Mouse (Mus musculus): Measurements from ENCODE around the gene Car3.
A peak's percentile ranks its signal among the peaks of the same experiment; 100 is the strongest.
"Not testable (repeated sequence)": the region's sequence is repeated elsewhere in the genome, so short reads cannot be mapped to it uniquely, and the experiment has no call there.

The Car3 gene

DNA sequence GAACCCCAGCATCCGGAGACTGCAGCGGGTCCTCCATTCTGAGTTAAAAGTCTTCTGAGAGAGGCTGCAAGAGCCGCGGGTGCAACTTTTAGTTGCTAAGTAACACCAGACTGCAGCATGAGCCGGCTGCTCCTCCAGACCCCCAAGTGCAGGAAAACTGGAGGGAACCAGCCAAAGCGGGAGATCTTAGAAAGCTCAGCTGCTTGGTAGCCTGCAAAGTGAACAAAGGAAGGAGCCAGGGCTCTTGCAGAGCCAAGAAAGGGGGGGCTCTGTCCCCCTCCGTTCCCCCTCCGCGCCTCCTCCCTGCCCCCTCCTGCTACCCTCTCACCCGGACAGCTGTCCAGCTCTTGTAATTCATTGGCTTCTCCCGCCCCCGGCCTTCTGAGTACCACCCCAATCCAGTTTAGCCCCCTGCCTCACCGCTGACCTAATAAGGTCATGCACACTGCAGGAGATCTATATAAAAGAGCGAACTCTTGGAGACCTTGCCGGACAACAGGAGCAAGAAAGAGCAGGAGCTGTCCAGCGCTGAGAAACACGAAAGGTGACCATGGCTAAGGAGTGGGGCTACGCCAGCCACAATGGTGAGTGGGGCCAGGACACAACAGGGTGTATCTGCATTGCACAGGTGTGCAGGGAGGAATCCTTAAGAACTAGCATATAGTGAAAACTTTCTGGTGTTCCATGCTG lies at the start of gene Car3:
Car3 (plus strand) TSS at position 491 of the 690 bp plus-strand sequence.
- DNase-seq (ENCODE audit: extremely low spot score) = peak; percentile 82

DNA sequence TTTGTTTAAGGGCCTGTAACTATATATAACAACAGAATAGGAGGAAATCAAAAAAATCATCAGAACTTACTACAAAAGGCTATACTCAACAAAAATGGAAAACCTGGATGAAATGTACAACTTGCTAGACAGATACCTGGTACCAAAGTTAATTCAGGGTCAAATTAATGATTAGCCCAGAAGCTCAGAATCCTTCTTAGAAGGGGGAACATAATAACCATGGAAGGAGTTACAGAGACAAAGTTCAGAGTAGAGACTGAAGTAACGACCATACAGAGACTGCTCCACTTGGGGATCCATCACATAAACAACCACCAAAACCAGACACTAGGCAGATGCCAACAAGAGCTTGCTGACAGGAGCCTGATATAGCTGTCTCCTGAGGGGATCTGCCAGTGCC lies 47.9 kb upstream of the Car3 start:
- not testable (repeated sequence) for DNase-seq (ENCODE audit: extremely low spot score)

DNA sequence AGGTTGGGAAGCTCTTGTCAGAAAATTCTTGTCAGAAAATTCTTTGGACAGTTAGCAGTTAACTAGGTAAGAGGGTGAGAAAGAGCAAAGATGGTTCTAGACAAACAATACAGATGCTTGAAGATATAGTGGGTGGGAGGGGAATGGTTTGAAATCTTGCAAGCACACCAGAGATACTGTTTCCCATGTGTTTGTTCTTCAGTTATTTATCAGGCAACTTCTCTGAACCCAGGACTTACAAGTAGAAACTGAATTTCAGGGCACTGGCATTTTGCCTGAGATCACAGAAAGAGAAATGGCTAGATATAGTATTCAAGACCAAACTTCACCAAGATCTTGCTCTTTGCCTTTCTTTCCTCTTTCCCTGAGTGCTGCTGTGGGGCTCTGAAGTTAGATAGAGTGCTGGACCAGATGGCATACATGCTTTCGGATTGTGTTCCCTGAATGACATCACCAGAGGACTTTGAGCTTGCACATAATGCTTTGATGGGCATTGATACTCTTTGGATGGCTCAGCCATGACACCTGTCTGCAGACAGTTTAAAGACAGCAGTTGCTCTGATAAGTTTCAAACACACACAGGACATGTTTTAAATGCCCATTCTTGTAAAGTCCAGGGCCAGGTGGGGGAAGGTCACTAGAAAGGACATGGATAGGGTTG lies 43.3 kb upstream of the Car3 start:
- DNase-seq (ENCODE audit: extremely low spot score) = no peak

DNA sequence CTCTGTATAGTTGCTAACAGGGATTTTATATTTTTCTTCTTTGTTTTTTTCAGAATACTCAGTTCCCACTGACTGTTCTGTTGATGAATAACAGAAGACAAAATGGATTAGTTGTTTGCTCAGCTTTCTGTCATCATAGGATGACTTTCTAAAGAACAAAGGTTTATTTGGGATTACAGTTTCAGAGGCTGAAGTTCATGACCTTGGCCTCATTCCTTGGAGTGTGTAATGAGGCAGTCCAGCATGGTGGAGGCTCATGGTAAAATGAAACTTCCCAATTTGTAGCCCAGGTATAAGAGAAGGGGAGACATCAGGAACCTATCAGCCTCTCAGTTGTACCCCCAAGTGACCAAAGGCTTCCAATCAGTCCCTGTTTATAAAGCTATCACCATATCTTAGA lies 34.4 kb upstream of the Car3 start:
- no peak for DNase-seq (ENCODE audit: extremely low spot score)

DNA sequence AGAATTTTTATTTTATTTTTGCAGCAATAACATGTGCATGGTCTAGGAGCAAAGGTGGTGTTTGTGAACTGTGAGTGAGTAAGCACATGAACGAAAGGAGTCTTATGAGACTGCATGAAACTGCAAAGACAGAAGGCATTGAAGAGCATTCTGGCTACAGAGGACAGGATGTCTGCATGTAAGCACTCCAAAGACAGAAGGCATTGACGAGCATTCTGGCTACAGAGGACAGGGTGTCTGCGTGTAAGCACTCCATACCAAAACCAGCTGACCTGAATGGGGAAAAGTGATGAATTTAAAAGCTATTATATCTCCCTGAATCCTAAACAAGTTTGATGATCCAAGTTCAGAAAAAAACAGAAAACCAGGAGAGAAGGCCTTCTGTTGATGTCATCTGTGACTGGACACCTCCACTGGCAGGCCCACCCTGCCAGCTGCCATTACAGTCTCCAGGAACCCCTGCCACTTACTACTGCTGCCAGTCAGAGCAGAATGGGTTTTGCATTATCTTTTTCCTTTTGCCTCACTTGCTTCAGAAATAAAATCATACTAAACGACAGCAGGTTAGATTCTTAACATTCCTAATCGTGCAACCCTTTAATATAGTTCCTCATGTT lies 32.0 kb upstream of the Car3 start:
- no peak for DNase-seq (ENCODE audit: extremely low spot score)

DNA sequence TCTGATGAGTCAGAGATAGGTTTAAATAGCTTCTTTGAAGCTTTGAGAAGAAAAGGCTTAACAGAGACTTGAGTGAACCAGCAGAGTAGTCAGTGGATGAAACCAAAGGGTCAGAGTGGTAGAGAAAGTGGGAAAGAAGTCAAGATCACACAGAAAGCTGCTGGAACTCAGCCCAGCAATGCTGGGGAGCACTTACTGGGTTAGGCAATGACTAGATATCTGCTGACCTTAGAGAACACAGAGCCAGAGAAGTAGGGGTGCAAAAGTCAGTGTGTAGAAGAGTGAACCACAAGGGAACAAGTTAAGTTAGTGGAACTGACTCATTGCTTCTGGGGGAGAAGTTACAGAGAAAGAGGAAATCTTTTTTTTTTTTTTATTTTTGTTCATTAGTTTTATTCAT lies 30.5 kb upstream of the Car3 start:
- no peak for DNase-seq (ENCODE audit: extremely low spot score)

DNA sequence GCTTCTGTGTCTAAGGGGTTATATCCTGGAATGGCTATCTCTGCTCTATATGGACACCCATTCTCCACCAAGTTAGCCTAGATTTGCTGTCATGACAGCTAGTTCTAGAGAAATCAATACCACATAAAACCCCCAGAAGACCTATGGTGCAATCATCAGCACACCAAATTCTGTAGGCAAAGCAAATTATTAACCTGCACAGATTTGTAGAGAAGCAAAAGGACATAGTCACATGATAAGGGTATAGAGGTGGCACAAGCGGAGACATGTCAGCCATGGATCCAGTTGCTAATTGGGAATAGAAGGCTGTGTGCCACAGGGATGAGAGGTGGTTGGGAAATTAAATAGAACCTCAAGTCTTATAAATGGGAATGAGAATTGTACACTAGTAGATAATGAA lies 24.4 kb upstream of the Car3 start:
- DNase-seq (ENCODE audit: extremely low spot score) = no peak

DNA sequence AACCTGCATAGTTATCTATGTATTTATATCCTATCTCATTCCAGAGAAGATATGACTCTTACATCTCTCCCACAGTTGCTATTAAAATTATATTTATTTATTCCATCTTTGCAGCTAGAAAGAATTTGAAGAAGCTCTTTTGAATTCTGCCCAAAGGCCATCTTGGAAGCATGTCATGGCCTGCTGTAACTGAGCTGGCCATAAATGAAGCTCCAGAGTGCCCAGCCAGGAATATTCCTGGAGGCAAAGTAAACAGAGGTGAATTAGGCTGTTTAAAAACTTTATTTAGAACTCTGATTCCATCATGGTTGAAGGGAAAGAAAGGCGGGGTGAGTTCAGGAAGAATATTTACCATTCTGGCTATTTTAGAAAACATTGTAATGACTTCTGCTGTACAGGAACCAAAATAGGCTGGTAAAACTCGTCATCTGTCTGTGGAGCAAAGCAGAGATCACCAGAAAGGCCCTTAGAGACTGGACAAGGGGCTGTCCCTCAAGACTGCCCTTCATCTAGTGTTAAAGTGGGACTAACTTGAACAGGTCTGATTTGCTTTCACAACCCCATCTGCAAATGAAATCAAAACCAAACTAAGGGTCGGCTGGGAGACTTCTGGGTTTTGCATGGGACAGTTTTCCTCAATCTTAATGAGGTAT lies 23.7 kb upstream of the Car3 start:
- DNase-seq (ENCODE audit: extremely low spot score) = no peak

DNA sequence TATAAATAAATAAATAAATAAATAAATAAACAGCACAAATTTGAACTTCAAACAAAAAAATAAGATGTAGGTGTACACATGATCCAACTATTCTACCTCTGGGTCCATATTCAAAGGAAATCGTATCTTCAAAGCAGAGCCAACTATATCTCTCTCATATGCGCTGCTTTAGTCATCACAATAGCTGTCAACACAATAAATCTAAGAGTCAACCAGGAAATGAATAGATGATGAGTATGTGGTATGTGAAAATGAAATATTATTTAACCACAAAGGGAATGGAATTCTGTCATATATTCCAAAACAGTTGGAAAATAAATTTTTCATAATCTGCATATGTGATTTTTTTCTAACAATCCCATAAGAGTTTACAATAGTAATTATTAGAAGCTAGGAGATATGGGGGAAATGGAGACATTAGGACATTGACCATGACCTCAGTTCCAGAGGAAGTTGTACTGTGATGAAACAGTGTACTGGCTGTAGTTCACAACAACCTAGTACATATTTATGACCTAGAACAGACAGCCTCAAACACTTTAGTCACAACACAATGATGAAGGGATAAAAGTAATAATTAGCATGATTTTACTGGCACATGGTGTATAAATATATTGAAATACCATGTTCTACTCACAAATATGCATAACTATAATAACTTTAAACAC lies 14.6 kb upstream of the Car3 start:
- DNase-seq (ENCODE audit: extremely low spot score) = no peak

DNA sequence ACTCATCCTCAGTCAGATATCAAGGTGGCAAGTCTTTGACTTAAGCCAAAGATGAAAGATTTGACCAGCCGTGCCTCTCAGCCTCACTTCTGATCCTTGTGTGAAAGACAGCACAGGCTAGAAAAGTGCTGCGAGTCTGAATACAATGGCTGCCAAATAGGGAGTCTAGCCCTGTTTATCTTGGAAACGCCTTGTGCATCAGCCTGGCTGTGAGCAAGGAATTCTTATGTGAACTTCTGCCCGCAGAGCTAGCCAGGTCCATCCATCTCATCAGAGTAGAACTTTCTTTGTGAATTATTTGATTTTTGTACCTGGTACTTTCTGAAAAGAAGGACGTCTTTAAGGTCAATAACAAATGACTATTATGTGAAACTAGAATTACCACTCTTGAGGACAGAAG lies 9.3 kb upstream of the Car3 start:
- no peak for DNase-seq (ENCODE audit: extremely low spot score)

DNA sequence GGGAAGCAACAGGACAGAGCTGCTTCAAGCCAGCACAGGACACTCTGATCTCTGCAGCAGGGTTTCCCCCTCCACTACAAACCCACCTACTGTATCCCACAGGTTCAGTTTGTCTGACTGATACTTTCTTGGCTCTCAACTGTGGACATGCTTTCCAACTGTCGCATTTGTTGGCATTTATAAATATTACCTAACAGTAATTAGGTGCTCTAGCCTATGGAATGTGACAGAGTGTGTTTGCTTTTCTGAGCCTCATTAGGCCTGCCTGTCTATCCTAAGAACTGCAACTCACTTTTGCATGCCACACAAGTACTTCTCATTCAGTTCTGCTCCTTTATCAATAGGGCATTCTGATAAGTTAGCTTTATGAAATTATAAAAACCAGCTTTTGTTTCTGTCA lies 8.9 kb upstream of the Car3 start:
- DNase-seq (ENCODE audit: extremely low spot score) = no peak

DNA sequence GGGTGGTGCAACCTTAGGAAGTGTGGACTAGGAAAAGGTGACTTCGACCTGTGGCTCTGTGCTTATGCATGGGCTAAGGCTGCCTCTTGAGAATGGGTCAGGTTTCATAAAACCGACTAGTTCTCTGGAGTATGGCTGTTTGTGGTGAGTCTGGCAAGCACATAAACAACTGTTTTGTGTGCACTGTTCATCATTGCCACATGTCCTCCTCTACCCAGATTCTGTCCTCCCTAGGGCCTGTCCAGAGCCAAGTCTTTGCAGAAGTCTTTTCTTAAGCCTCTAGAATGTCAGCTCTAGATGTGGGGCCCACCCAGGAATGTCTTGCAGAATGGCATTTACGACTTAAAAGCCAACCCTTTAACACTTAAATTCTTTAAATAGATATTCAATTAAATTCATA lies 5.4 kb upstream of the Car3 start:
- DNase-seq (ENCODE audit: extremely low spot score) = no peak

DNA sequence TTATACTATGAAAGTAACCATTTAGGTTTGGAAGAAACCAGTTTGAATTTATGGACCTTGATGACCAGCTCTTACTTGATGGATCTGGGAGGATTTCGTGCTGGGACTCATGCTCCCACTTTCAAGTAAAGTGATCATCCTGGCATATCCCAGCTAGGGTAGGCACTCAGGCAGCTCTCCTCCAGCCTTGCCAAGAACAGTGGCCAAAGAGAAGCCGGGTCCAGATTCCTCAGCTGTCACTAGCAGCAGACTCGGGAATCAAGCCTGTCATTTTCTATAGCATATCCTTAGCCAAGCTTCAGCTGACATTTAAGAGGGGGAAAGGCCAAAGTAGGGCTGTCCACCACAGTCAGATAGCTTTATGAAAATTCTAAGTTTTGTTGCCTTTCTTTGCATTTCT lies 3.0 kb upstream of the Car3 start:
- no peak for DNase-seq (ENCODE audit: extremely low spot score)

DNA sequence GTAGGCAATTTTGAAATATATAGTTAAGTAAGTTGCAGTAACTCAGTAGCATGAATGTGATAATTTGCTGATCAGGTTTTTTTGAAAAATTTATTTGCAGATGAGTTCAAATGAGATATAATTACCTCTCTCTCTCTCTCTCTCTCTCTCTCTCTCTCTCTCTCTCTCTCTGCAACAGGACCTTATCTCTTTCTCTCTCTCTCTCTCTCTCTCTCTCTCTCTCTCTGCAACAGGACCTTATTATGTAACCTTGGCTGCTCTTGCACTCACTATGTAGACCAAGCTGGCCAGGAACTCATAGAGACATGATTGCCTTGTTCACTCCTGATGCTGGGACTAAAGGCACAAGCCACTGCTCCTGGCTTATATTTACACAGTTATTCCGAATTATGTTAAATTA lies 2.1 kb upstream of the Car3 start:
- DNase-seq (ENCODE audit: extremely low spot score) = no peak

DNA sequence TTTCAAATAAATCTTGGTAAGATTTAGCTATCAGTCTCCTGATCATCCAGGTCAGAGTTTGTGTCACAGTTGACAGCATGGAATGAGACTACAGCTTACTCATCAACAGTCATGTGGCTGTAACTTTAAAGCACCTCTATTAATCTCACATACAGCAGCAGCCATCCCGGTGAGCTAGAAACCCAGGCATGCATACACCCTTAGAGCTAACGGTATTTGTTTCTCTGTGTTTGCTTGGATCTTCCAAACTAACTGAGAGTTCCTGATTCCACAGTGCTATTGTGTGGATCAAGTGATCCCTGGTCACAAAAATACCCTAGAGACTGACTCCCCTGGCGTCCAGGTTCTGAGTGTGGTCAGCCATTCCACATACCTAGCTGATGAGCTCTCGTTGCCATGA lies 1.5 kb upstream of the Car3 start:
- DNase-seq (ENCODE audit: extremely low spot score) = no peak

DNA sequence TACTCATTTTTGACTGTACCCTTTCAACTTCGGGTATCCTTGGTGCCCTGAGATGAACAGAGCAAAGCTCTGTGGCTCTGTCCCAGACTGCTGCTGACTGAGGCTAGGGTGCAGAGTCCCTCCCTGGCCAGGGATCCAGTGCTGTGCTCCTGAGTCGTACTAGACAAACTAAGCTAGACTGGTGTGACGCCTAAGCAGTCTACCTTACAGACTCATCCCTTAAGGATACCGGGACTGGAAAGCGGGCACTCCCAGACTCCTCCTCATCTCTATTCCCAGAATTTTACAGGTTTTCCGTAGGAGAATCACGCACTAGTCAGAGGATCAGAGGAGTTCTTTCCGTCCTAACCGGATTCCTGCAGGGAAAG lies 674 bp upstream of the Car3 start:
- no peak for DNase-seq (ENCODE audit: extremely low spot score)

DNA sequence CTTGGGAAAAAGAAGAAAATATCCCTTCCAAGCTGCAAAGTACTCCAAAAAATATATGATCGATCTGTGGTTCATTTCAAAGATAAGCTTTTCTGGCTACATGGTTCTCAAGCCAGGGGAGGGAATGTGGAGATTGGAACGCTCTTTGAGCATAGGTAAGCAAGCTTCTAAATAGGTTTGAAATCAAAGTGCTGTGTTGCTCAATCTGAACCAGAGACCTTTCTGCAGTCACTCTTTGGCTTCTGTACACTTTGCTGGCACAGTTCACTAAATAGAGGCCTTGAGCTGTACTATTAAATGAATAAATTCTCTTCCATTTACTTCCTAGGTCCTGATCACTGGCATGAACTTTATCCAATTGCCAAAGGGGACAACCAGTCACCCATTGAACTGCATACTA lies 610 bp downstream of the Car3 start:
- no peak for DNase-seq (ENCODE audit: extremely low spot score)

DNA sequence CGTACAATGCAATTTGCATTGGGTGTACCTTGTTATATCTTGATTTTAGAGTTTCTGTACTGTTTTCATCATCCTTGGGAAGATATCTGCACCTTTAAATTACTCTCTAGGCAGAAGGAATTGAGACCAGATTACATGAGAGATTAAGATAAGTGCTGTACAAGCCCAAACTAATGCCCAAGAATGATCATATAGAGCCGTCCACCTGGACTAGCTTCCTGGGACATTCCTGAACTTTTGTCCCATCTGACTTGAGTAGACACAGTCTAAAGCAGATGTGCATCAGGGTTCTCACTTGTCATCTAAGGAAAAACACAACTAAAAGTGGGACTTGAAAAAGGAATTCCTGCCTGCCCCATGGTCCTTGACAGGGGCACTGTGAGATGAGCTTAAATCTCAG lies 2.6 kb downstream of the Car3 start:
- no peak for DNase-seq (ENCODE audit: extremely low spot score)

DNA sequence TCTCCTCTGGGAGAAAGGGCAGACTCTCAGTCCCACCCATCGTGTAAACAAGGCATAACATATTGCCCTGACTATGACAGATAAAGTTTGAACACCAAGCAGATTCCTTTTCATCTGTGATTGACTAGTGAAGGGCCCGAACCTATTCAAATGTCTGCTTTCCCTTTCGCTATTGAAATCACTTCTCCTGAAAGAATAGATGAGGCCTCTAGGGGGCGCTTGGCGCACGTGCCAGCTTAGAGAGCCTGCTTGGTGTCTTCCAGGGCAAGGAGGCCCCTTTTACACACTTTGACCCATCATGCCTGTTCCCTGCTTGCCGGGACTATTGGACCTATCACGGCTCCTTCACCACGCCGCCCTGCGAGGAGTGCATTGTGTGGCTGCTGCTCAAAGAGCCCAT lies 6.5 kb downstream of the Car3 start:
- peak; percentile 70 for DNase-seq (ENCODE audit: extremely low spot score)

DNA sequence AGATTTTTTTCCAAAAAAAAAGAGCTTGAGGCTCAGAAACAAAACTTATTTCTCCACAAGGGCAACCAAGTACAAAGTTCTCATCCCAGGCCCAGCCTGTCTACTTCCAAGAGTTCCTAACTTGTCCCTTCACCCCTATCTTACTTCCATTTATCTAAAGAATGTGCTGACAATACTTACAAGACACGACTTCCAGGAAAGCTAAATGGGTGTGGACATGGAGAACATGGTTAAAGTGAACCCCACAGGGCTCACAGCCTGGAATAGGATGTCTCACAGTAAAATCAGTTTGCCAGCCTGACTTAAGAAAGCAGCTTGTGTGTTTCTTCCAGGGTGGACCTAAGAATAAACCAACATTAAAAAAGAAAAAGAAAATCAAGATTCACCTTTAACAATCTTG lies 7.2 kb downstream of the Car3 start:
- DNase-seq (ENCODE audit: extremely low spot score) = no peak

DNA sequence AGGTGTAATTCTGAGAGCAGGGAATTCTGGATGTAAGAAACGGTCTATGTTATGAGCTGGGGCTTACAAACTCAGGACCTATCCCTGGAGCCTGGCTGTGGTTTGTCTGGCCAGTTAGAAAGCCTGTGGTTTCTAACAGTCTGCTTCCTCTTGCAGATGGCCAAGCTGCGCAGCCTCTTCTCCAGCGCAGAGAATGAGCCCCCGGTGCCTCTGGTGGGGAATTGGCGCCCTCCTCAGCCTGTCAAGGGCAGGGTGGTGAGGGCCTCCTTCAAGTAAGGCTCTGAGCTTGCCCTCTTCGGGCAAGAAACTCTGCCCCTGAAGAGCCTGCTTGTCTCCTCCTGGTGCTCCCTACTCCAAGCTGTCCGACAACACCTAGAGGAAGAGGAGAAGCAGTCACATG lies 8.1 kb downstream of the Car3 start:
- DNase-seq (ENCODE audit: extremely low spot score) = no peak

DNA sequence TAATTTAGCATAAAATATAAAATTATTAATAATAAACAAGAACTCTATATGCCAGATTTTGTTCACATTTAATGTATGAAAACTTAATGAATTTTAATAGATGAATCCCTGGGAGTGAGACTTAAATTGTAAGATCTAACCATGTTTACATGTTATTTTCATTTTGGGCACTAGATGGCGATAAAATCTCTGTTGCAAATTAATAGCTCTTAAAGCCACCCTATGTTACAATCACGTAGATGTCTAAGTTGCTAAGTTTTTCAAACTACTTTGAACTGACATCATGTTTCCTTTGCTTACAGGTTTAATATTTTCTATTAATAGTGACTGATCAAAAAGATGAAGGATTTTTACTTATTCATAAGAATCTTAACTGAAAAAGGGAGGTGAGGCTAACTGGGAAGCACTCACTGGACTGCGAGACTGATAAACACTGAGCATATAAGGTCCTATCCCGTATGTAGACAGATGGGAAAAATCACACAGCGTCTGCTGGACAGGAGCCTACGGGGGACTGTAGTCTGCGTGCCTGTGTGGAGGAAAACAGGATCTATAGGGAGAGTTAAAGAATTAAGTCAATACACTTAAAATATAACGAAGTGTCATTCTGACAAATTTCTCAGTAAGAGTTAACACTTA lies 11.2 kb downstream of the Car3 start:
- no peak for DNase-seq (ENCODE audit: extremely low spot score)

Data from embryo, embryonic 9.5 days (tissue).